Mouse (Mus musculus): ENCODE data around the gene Opa3. TPM values are rescaled to one million over a fixed set of nuclear protein-coding genes. Genes with fewer than 3 reads are reported as not detected.

The Opa3 gene
- total RNA-seq, 2 experiments from 2014 or later: 36.9 to 37.8 TPM

DNA sequence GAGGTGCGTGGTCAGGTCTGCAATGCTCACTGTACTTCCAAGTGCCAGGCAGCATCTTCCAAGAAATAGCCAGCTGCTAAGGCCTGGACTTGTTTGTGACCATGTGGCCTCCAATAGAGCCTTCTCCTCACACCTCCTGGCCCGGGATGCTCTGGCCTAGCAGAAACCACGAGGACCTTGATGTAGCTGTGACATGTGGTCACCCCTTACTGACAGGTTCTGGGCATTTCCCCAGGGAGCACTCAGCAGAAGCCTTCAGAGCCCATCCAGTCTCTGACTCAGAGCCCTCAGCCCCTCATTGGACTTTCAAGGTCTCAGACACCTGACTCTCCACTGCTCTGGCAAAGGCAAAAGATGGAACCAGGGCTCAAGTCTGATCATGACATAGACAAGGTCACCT is 16.9 kb downstream of the Opa3 start:
- DNase-seq: no peak

DNA sequence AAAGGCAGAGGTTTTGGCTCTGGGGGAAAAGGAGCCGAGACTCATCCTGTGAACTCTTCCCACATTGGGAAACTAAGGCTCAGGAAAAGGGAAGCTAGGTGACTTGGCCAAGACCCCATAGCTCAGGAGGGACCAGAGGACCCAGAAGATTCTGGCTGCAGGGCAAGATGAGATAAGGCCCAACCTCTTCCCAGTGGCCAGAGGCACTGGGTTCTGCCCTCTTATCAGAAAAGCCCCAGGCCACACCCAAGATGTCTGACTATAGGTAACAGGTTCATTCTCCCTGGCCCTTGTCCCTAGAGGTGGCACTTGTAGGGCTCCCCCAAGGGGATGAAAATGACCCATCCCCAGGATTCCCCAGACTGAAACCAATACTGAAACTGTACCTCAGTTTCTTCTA is 18.7 kb downstream of the Opa3 start:
- DNase-seq: no peak

GRCm38 (mm10) chr7:19247511-19247910 is 19.4 kb downstream of the Opa3 start:
- no peak for DNase-seq

GRCm38 (mm10) chr7:19252078-19252477 is 23.9 kb downstream of the Opa3 start:
- no peak for DNase-seq

DNA sequence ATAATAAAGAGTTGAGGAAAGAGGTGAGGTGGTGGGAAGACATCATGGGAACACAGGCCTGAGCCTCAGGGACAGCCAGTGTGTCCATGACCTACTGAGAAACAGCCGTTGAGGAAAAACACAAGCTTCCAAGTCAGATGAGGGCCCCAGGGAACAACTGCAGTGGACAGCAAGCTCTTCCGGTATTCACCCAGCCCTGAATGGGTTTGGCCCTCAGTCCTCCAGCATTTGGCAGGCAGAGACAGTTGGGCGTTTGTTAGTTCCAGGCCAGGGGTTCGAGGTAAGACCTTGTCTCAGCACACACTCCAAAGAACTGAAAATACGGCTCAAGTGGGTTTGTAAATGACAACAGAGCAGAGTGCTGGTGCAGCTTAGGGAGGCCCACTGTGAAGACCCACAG is 25.3 kb downstream of the Opa3 start:
- no peak for DNase-seq

- DNase-seq: no peak
These were observed 27.3 kb downstream of the Opa3 start for GRCm38 (mm10) chr7:19255395-19255794.

DNA sequence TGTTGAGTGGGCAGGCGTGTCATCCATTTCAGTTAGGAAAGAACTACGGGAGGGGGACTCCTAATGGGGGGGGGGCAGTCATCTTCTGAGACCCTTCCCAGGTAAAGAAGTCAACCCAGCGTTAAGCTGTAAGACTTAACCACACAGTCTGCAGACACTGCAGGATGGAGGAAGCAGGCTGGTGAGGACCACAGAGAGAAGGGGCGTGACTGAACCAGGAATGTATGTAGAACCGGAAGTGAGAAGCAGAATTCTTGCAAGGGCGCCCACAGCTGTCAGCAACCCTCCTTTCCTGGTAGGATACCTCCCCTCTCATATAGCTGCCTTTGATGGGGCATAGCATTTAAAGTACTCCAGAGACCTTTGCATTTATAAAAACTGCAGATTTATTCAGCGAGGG is 28.4 kb downstream of the Opa3 start:
- no peak for DNase-seq

DNA sequence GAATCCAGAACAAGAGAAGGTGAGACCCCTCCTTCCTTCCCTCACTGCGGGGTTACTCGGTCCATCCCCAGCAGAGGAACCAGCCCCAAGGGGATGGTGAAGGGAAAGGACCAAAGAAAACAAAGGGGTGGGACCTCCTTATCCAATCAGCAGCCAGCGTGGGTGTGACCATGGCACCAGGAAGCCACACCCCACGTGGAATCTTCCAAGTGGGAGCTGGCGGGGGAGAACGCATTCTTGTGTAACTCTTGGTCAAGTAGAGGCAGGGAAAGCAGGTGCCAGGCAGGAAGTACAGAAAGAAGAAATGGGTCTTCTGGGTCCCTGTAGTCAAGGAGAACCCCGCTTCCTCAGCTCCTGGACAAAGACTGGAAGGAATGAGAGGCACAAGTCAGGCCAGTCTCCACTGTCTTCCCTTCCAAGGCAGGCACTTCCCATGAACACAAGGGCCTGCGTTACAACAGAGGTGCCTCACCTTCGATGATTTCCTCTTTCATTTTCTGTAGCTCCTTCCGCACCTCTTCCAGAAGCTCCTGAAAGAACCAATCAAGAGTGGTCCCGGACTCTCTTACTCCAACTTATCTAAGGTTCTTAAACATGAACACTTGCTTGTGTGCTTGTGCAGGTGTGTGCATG is 29.4 kb downstream of the Opa3 start:
- DNase-seq: peak; percentile 49

DNA sequence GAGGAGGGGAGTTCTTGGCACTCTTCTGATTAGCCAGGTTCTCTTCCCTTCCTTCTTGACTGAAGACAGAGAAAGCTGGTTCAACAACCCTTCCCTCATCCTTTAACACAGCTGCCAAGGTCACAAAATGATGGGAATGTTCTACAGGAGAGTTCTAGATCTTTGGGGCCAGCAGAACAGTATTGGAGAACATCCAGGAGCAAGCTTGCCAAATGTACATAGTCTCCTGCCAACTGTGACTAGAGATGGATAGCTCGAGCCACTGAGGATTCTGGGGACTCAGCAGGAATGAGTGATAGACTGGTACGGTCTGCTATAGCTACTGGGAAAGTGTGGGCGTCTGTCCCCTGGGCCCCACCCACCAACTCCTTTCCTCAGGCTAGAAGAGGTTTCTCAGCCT is 30.2 kb downstream of the Opa3 start:
- DNase-seq: no peak

DNA sequence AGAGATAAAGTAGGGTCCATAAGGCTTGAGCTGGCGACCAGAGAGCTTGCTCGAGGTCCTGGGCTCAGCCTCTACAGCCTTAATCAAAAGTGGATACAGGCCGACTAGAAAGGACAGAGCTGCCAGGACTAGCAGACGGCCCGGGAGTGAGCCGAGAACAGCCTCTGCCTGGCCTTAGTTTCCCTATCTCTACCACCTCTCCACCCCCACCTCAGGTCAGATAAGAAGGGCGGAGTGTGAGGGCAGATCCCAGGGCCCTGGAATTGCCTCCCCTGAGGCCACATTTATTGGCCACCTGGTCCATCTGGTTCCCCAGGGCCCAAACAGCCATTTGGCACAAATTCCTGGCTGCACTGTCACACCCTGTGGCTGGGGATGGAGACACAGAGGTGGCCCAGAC is 37.0 kb downstream of the Opa3 start:
- no peak for DNase-seq

DNA sequence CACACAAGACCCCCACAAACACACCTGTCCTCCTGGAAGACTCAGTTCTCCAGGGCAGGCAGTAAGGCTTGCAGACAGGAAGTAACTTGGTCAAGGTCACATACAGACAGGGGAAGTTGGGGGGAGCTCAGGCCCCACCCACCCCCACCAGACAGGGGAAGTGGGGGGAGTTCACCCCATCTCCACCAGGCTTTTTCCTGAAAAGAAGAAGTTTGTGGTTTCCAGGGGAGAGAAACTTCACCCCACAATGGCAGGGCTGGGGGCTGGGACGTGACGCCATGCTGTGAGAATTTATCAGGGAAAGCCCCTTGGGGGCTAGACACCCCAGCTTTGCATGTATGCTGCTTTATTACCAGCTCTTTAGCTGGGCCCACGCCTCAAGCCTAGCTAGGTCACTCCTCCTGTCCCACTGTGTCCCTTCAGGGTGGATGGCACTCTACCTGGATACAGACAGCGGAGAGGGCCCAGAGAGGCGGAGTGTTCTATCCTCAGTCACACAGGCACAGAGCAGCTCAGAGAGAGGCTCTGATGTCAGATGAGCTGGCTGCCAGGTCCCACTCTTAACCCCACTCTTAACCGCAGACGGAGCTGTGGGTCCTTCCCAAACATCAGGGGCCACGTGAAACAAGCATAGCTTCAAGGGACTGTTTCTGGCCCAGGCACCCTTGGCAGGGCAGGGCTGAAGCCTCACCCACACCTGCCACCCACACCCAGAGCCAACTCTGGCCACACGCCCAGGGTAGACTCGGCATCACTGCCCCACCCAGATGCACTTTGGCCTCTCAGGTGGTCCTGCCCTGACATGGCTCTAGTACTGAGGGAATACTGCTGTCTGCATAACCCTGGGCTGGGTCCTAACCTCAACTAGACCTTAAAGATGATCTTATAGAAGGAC is 38.0 kb downstream of the Opa3 start:
- no peak for DNase-seq

DNA sequence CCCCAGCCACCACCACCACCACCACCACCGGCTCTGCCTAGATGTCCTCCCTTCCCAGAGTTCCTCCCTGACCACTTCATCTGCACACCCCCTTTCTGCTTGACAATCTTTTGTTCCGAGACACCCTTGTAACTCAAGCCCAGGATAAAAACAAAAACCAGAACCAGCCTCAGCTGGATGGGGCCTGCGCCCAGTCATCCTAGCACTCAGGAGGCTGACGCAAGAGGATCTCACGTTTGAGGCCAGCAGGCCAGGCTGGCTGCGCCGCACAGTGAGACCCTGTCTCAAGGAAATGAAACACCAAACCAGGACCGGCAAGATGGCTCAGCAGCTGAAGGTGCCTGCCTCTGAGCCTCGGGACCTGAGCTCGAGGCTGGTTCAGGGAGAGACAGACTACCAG is 38.9 kb downstream of the Opa3 start:
- no peak for DNase-seq

DNA sequence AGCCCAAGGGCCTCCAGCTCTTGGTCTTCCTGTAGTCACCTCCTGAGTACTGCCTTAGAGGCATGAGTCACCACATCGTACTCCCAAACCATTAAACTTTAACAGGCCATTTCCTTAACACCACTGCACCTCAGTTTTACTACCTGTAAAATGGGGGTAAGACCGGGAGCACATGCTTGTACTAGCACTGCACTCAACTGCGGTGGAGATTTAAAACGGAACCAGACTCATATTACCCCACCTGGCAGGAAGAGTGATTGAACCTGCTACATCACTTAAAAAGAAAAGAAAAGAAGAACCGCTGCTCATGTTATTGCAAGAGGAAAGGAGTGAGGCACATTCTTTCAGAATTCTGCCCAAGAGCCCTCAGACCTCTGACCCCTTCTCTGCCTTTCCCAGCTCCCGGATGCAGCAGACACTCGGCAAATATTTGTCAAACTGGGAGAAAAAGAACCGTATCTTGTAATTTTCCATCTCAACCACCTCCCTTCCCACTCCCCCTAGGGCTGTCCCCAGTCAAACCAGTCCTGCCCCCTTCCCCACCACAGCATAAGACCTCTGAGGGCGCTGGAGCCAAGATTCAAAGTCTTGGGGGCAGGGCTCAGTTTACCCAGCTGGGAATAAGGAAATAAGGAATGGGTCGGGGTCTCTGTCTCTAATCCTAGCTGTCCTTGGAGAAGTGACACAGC is 41.0 kb downstream of the Opa3 start:
- no peak for DNase-seq

GRCm38 (mm10) chr7:19269721-19270441 is 41.7 kb downstream of the Opa3 start:
- peak; percentile 59 for DNase-seq

DNA sequence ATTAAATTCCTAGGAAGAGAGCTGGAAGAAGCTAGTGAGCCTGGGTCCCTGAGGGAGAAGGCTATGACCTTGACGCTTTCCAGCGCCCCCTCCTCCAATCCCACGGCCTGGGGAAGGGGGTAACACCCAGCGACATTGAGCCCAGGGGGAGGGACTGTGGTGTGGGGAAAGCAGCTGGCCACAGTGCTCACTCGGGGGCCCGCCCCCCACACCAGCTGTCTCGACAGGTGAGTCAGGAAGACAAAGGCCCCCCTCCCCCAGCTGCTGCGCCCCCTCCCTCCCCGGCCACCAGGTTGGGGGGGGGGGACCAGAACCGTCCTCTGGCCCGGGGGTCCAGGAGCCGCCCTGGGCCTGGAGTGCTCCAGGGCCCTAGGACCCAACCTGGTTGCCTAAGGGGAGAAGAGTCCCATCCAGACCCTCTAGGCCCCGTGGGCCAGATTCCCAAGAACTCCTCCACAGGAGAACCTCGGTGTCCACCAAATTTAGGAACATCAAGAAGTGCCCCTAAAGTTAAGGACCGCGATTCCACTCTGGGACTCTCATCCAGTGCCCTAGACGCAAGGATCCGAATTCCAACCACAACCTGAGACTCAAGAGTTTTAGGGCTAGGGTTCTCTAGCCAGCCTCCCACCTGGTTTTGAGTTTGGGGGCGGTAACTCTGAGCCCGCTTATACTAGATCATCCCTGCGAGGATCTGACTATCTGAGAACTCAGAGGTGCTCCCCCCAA is 42.5 kb downstream of the Opa3 start:
- no peak for DNase-seq

GRCm38 (mm10) chr7:19271238-19272172 is 43.4 kb downstream of the Opa3 start, which contains the start of gene Vasp:
TSS of gene Vasp (minus strand) at chr7:19271817.
- peak; percentile 73 for DNase-seq

GRCm38 (mm10) chr7:19272173-19272764 is 44.1 kb downstream of the Opa3 start:
- DNase-seq: peak; percentile 42

DNA sequence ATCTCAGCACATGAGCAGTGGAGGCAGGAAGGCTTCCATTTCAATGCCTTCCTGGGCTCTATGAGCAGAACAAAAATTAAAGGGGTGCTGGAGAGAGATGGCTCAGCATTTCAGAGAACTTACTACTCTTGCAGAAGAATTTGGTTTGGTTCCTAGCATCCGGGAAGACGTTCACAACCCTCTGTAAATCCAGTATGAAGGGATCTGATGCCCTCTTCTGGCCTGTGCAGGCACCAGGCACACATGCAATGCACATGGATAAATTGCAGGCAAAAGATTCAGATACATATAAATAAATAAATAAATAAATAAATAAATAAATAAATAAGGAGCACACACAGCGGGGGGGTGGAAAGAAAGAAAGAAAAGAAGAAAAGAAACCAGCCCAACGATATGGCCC is 48.1 kb downstream of the Opa3 start:
- DNase-seq: no peak

DNA sequence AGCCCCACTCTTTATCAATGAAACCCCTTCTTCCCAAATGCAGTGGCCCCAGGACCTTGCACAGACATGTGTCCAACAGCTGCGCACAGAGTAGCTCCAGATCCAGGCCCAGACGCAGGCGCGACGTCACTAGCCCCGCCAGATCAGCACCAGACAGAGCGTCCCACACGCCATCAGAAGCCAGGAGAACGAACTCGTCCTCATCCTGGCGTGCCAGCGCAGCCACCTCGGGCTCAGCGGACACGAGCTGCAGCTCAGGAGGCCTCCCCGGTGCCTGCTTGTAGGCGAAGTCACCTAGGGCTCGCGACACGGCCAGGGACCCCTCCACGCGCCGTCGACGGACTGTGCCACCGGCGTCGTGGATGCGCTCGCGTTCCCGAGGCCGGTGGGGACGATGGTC is 50.9 kb downstream of the Opa3 start:
- no peak for DNase-seq

DNA sequence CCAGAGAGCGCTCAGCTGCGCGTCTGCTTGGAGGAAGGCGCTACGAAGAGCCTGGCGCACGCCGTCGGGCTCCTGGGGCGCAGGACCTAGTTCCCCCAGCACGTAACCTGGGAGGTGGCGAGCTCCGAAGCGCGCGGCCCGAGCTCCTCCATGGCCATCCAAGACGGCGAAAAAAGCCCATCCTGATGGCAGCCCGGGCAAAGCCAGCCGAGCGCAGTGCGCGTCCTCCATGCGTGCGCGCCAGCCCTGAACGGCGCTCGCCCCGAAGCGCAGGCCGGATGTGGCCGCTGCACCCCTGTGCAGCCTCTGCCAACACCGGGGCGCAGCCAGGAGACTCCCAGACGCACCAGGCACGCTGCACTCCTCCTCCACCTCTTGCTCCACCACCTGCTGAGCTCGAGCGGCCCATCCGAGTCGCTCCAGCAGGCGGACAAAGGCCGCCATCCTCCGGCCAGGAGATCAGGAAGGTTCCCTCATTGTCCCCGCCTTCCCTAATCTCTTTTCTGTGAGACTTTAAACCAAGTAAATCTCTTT is 51.5 kb downstream of the Opa3 start, which contains the start of gene Ppm1n:
Gene Ppm1n, minus strand, starts transcription at position 484 of the 534 bp plus-strand sequence.
- no peak for DNase-seq
